Mouse (Mus musculus) neutrophil, adult 5-6 weeks (primary cell): ENCODE data around the gene Mre11a. TPM values are rescaled to one million over a fixed set of nuclear protein-coding genes. Genes with fewer than 3 reads are reported as not detected.
"Not testable (repeated sequence)": the region's sequence is repeated elsewhere in the genome, so short reads cannot be mapped to it uniquely, and the experiment has no call there.

Experiments
- ATAC-seq: fragments of 151-379, 151-347 bp; 2 replicates; pipeline ENCODE4 v1.8.0; 2017; ENCODE audit warnings: mild to moderate bottlenecking, moderate TSS enrichment; ENCODE audit not compliant: insufficient number of reproducible peaks, poor library complexity, low FRiP score, severe bottlenecking; ENCODE audit errors: extremely low read depth
- total RNA-seq: library from RNA; stranded (forward); fragments of 200-1000 nt; gene quantifications from 2 replicates; pipeline ENCODE4 v1.2.3, GENCODE M21; 2017

The Mre11a gene
- total RNA-seq, 1 experiment from 2014 or later: 23.6 TPM

- ATAC-seq: no peak
Observed at GRCm38 (mm10) chr9:14859868-14860639, 75.6 kb downstream of the Mre11a start, which contains the start of gene Gpr83. Gpr83 (plus strand) TSS chr9:14860210.

- ATAC-seq: no peak
Observed at GRCm38 (mm10) chr9:14863126-14863525, 78.7 kb downstream of the Mre11a start.

DNA sequence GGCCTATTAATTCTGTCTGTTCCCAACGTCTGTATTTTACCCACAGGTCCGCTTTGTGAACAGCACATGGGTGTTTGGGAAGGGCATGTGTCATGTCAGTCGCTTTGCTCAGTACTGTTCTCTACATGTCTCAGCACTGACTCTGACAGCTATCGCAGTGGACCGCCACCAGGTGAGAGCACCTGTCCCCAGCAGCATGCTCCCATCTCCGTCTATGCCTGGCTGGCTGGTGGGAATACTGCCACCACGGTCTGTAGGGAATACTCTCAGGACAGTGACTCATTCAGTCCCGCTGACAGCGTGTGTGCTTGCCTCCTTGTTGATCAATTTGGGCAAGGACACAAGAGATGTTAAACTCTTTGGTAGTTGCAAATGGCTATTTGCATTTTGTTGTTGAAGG lies 80.3 kb downstream of the Mre11a start:
- no peak for ATAC-seq

DNA sequence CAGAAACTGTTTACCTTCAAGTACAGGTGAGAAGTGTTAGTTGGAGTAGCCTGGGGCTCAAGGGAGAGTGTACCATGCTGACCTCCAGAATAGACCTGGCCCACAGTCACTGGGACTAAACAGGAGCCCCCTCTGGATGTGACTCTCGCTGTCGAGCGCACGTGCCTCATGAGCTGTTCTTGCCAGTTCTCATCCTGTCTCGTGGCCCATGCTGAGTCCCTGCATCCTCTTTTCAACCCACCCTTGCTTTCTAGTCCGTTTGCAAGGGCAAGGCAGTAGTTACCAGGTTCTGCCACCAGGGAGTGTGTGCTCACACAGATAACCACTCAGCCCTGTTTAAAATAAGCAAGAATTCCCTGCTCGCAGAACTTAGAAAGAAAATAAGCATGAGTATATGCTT lies 82.5 kb downstream of the Mre11a start:
- ATAC-seq: peak; percentile 83

DNA sequence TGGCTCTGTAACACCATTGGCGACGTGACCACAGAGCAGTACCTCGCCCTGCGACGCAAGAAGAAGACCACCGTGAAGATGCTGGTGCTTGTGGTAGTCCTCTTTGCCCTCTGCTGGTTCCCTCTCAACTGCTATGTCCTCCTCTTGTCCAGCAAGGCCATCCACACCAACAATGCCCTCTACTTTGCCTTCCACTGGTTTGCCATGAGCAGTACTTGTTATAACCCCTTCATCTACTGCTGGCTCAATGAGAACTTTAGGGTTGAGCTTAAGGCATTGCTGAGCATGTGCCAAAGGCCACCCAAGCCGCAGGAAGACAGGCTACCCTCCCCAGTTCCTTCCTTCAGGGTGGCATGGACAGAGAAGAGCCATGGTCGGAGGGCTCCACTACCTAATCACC lies 83.9 kb downstream of the Mre11a start:
- ATAC-seq: no peak

GRCm38 (mm10) chr9:14870377-14870776 lies 85.9 kb downstream of the Mre11a start:
- ATAC-seq: no peak

- no peak for ATAC-seq
Observed at GRCm38 (mm10) chr9:14870802-14871201, 86.3 kb downstream of the Mre11a start.

- ATAC-seq: no peak
Observed at GRCm38 (mm10) chr9:14871536-14871935, 87.1 kb downstream of the Mre11a start.

DNA sequence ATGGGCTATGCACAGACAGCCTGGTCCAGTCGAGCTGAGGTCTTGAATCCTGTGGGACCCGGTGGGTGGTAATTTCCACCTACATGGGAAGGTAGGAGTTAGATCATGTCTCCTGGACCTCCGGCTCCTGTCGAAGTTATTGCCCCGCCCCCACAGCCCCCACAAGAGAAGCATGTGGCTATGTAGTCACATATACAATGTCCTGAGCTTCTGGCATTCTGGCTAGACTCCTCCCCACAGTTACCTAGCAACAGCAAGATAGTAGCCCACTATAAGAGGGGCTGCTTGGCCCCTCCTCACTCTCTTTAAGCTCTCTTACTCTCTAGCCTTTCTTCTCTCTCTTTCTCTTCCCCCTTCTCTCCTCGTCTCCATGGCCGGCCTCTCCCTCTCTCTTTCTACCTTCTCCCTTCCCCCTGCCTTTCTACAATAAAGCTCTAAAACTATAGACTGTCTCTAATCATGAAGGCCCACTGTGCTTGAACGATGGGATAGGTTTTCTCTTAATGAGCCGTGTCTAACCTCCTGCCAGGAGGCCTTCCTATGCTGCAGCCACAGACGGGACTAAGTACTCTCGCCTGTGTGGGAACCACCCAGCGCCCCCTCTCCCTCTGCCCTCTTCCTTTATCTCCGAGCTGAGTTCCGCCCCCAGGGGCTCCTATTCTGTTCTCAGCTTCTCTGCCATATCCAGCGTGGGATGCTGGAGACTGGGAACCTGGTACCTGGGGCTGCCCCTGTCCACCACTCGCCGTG lies 87.9 kb downstream of the Mre11a start:
- no peak for ATAC-seq

DNA sequence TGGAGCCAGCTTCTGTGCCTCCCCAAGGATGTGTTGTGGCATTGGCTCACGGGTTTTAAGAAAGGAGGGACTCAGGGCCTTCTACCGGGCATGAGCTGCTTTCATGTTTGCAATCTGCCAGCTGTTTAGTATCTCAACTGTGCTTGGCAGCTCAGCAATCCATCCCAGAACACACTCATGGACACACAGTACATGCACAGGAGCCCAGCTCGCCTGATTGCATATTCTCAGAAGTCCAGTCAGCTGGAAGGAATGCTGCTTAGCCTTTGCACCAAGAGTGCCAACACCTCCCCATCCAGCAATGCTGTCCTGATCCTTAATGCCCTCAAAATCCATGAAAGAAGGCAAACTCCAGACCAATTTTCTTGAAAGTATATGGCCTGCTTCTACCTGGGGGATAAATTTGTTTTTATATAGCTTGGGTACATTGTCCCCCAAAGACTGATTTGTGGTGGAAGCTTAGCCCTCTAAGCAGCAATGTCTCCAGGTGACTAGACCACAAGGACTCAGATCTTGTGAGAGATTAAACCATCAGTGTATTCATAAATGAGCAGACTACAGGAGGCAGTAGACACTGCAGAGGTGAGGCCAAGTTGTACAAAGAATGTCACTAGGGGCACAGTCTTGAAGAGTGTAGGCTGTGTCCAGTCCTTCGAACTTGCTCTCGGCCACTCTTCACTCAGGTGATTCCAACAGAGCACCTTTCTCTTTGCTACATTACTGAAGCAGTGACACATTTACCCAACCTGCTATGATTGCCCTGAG lies 91.5 kb downstream of the Mre11a start:
- ATAC-seq: no peak

GRCm38 (mm10) chr9:14876566-14876965 lies 92.1 kb downstream of the Mre11a start:
- ATAC-seq: not testable (repeated sequence)

GRCm38 (mm10) chr9:14884641-14885040 lies 100.2 kb downstream of the Mre11a start:
- peak; percentile 25; the same call in 1 of the 2 replicates for ATAC-seq

GRCm38 (mm10) chr9:14885151-14885550 lies 100.7 kb downstream of the Mre11a start:
- ATAC-seq: 0 out of 2 replicates have a peak, but pooled peaks have one; percentile 37

- ATAC-seq: no peak
Observed at GRCm38 (mm10) chr9:14885954-14886353, 101.5 kb downstream of the Mre11a start.

Other genes with a start within 250 kb of the Mre11a start
- under 0.01 TPM in 2 replicates for gene Amotl1, start 139.6 kb upstream of the Mre11a start, total RNA-seq
- gene Piwil4, start 43.9 kb upstream of the Mre11a start, total RNA-seq: not detected in 2 replicates
- gene Fut4, start 32.3 kb upstream of the Mre11a start, total RNA-seq: 7.1 and 10.0 TPM in 2 replicates
- gene 1700012B09Rik, start 13.6 kb upstream of the Mre11a start, total RNA-seq: not detected in 2 replicates
- 29.8 and 31.3 TPM in 2 replicates for gene Ankrd49, start 202 bp downstream of the Mre11a start, total RNA-seq
- 1.0 and 1.2 TPM in 2 replicates for gene Gpr83, start 75.6 kb downstream of the Mre11a start, total RNA-seq
- 1.5 and 1.6 TPM in 2 replicates for gene Izumo1r, start 119.3 kb downstream of the Mre11a start, total RNA-seq